In the genomic region with DNA sequence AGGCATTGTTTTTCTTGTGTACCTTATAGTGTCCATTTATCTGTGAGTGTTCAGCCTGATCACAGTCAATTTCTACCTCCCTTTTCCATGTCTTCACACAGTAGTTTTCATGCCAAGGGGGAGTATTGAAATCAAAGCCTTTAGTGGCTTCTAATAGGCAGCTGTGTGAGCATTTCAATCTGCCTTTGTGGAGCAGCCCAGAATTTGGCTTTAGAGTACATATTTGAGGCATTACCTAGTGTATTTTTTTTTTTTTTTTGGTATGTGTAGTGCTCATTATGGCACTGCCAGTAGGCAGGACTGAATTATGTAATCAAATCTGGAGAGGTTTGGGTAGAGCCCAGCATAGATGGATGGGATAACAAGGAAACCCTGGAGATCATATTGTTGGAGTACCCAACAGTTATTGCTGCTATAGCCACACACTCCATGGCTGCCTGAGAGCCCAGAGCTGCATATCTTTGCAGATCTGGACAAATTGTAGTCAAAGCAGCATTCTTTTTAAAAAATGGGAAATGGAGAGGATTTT, we compare ENCODE assay signal across 19 mouse cellular contexts. TPM values are rescaled to one million over a fixed set of nuclear protein-coding genes. Genes with fewer than 3 reads are reported as not detected.
DNase-seq lines count a peak whose midpoint lies in the region; ATAC-seq and TF ChIP-seq lines count a peak whose summit lies in the region.
"Had no signal": no experiment of that assay in that cellular context is flagged by ENCODE, and none has a peak within 500 bp of the region (broad histone marks: within the 10 kb centered on the region; RNA-seq: fewer than 3 reads in every experiment).

No protein-coding gene starts in this region.

- H3K9me3 ChIP-seq in forebrain, embryonic 15.5 days, result no peaks in the 10 kb centered on the region
- H3K9me3 ChIP-seq in forebrain, embryonic 12.5 days, result no peaks in the 10 kb centered on the region
- H3K9me3 ChIP-seq in lung, postnatal 0 days (ENCODE audit: low read length), result no peaks in the 10 kb centered on the region
- no peaks in the 10 kb centered on the region for H3K9me3 ChIP-seq in liver, embryonic 11.5 days (ENCODE audit: control insufficient read depth, low read length)
- H3K9me3 ChIP-seq: embryonic facial prominence, embryonic 12.5 days; heart, embryonic 10.5 days; hindbrain, embryonic 13.5 days had no signal

- no peak overlapping the region for H3K9ac ChIP-seq in forebrain, embryonic 15.5 days (replicated peaks)
- H3K9ac ChIP-seq in forebrain, embryonic 12.5 days, result no peak overlapping the region
- no peak overlapping the region for H3K9ac ChIP-seq in lung, postnatal 0 days (replicated peaks; ENCODE audit: low read depth)
- no peak overlapping the region for H3K9ac ChIP-seq in liver, embryonic 11.5 days (ENCODE audit: low read depth, low read length)
- H3K9ac ChIP-seq: embryonic facial prominence, embryonic 12.5 days; hindbrain, embryonic 13.5 days had no signal

- CTCF ChIA-PET in Patski (lab: Charles Lee), result no interaction called here

- no peaks in the 10 kb centered on the region for H3K4me1 ChIP-seq in forebrain, embryonic 15.5 days
- no peaks in the 10 kb centered on the region for H3K4me1 ChIP-seq in forebrain, embryonic 12.5 days
- no peaks in the 10 kb centered on the region for H3K4me1 ChIP-seq in lung, postnatal 0 days (ENCODE audit: insufficient read depth, low read depth, low read length)
- no peaks in the 10 kb centered on the region for H3K4me1 ChIP-seq in liver, embryonic 11.5 days (replicated peaks; ENCODE audit: control insufficient read depth, insufficient read depth, low read length)
- H3K4me1 ChIP-seq: embryonic facial prominence, embryonic 12.5 days; heart, embryonic 10.5 days; hindbrain, embryonic 13.5 days had no signal

- TF ChIP-seq EP300 in lung, postnatal 0 days (IDR thresholded peaks at IDR 0.05), result no peak

- in situ Hi-C loops in Patski (cut with MboI; ENCODE audit: low pct_unique_long_range_greater_than_20kb), result no loop called here

- TF ChIP-seq CTCF in lung, postnatal 0 days (IDR thresholded peaks at IDR 0.05), result no peak
- no peak for TF ChIP-seq CTCF in Patski (IDR thresholded peaks at IDR 0.05)

- no peak overlapping the region for H3K4me3 ChIP-seq in forebrain, embryonic 15.5 days
- no peak overlapping the region for H3K4me3 ChIP-seq in forebrain, embryonic 12.5 days (replicated peaks)
- no peak overlapping the region for H3K4me3 ChIP-seq in lung, postnatal 0 days (ENCODE audit: low read depth, low read length)
- H3K4me3 ChIP-seq in liver, embryonic 11.5 days (ENCODE audit: low read depth, low read length), result no peak overlapping the region
- H3K4me3 ChIP-seq: embryonic facial prominence, embryonic 12.5 days; heart, embryonic 10.5 days; hindbrain, embryonic 13.5 days had no signal

- no peaks in the 10 kb centered on the region for H3K27me3 ChIP-seq in forebrain, embryonic 15.5 days
- H3K27me3 ChIP-seq in forebrain, embryonic 12.5 days, result no peaks in the 10 kb centered on the region
- H3K27me3 ChIP-seq in lung, postnatal 0 days (replicated peaks; ENCODE audit: insufficient read depth, low read length), result no peaks in the 10 kb centered on the region
- H3K27me3 ChIP-seq in Patski, result no peaks in the 10 kb centered on the region
- H3K27me3 ChIP-seq in liver, embryonic 11.5 days (replicated peaks; ENCODE audit: control insufficient read depth, insufficient read depth, low read length), result no peaks in the 10 kb centered on the region
- H3K27me3 ChIP-seq: embryonic facial prominence, embryonic 12.5 days; hindbrain, embryonic 13.5 days had no signal

- peak; percentile 41 for ATAC-seq in forebrain, embryonic 15.5 days (replicated peaks)
- ATAC-seq in forebrain, embryonic 12.5 days (ENCODE audit: low FRiP score), result no peak
- peak; percentile 47; the same call in 1 of the 2 replicates for ATAC-seq in lung, postnatal 0 days
- ATAC-seq in Patski, result peak; percentile 54
- ATAC-seq in liver, embryonic 11.5 days (replicated peaks; ENCODE audit: low FRiP score), result no peak
- ATAC-seq: hindbrain, postnatal 0 days had no signal

- no peak for DNase-seq in lung, postnatal 0 days (ENCODE audit: low spot score)
- DNase-seq in lung, postnatal 4 days, result no peak
- DNase-seq in Patski (ENCODE audit: low read depth, low spot score), result no peak
- no peak for DNase-seq in adrenal gland, postnatal 4 days (ENCODE audit: low spot score in 2 of 2)
- no peak for DNase-seq in liver, embryonic 11.5 days (ENCODE audit: low spot score)
- DNase-seq: adrenal gland, adult 2 months; adrenal gland, postnatal 25 days; cerebellum, adult 11 months; cerebellum, adult 8-10 months; cerebellum, postnatal 14 days; gastrocnemius, postnatal 10 days; heart, adult 18-20 months; heart, postnatal 10 days had no signal

- no peak overlapping the region for H3K27ac ChIP-seq in forebrain, embryonic 15.5 days (replicated peaks)
- no peak overlapping the region for H3K27ac ChIP-seq in forebrain, embryonic 12.5 days
- no peak overlapping the region for H3K27ac ChIP-seq in lung, postnatal 0 days (ENCODE audit: low read length)
- no peak overlapping the region for H3K27ac ChIP-seq in liver, embryonic 11.5 days (ENCODE audit: low read depth, low read length)
- H3K27ac ChIP-seq: embryonic facial prominence, embryonic 12.5 days; heart, embryonic 10.5 days; hindbrain, embryonic 13.5 days; hindbrain, postnatal 0 days had no signal

- POLR2A ChIA-PET in Patski (lab: Charles Lee), result interaction anchor here (0.7 kb wide), 1 partner anchor 12 kb away, joined by 3 read pairs; no protein-coding TSS in a partner anchor

- no peak overlapping the region for H3K4me2 ChIP-seq in forebrain, embryonic 15.5 days (replicated peaks)
- H3K4me2 ChIP-seq in forebrain, embryonic 12.5 days, result no peak overlapping the region
- no peak overlapping the region for H3K4me2 ChIP-seq in lung, postnatal 0 days (replicated peaks; ENCODE audit: low read depth, low read length)
- H3K4me2 ChIP-seq in liver, embryonic 11.5 days, result no peak overlapping the region
- H3K4me2 ChIP-seq: embryonic facial prominence, embryonic 12.5 days; hindbrain, embryonic 13.5 days had no signal

- H3K36me3 ChIP-seq in forebrain, embryonic 15.5 days, result no peaks in the 10 kb centered on the region
- no peaks in the 10 kb centered on the region for H3K36me3 ChIP-seq in forebrain, embryonic 12.5 days (replicated peaks)
- no peaks in the 10 kb centered on the region for H3K36me3 ChIP-seq in lung, postnatal 0 days (ENCODE audit: insufficient read depth, low read length)
- H3K36me3 ChIP-seq in liver, embryonic 11.5 days (ENCODE audit: control insufficient read depth, insufficient read depth, low read length), result no peaks in the 10 kb centered on the region
- H3K36me3 ChIP-seq: embryonic facial prominence, embryonic 12.5 days; hindbrain, embryonic 13.5 days had no signal

RNA-seq across cellular contexts. Expression of a gene that starts 17.3 kb away (rescaled TPM):
- polyA plus RNA-seq in forebrain, embryonic 15.5 days (2015; fragmentation: Nextera tagmentation; extraction: Ambion mirVana), result 36.7 and 42.4 TPM in 2 replicates
- 81.5 and 89.4 TPM in 2 replicates for polyA plus RNA-seq in forebrain, embryonic 12.5 days (2016; fragmentation: Nextera tagmentation; extraction: Ambion mirVana)
- 293 and 316 TPM in 2 replicates for polyA plus RNA-seq in lung, postnatal 0 days (2015; fragmentation: Nextera tagmentation; extraction: Ambion mirVana)
- polyA plus RNA-seq in Patski (2021), result 459 TPM
- 100 to 1,000 TPM; 154 TPM for total RNA-seq in adrenal gland, postnatal 4 days (2021)
- polyA plus RNA-seq in liver, embryonic 11.5 days (2014; fragmentation: Nextera tagmentation; extraction: Ambion mirVana), result 116 and 131 TPM in 2 replicates

Comparison
In these comparisons a context has a peak if more than half of its experiments do, and no peak if none do; other contexts are left out.
1. ATAC-seq: peak in forebrain, embryonic 15.5 days (single experiment), lung, postnatal 0 days (single experiment) and Patski (single experiment); none in forebrain, embryonic 12.5 days (single experiment) and liver, embryonic 11.5 days (single experiment).